Comparison of ENCODE assay signal across 7 mouse cellular contexts in genomic region chr13:32338513-32339365, GRCm38 (mm10). TPM values are rescaled to one million over a fixed set of nuclear protein-coding genes. Genes with fewer than 3 reads are reported as not detected.
A peak's percentile ranks its signal among the peaks of the same experiment; 100 is the strongest.
DNase-seq lines count a peak whose midpoint lies in the region; ATAC-seq and TF ChIP-seq lines count a peak whose summit lies in the region.

TSS of gene Gmds (minus strand) at chr13:32338740.

- no peaks in the 10 kb centered on the region for H3K27me3 ChIP-seq in intestine, postnatal 0 days (replicated peaks; ENCODE audit: control insufficient read depth, insufficient read depth, low read length)
- H3K27me3 ChIP-seq in midbrain, embryonic 12.5 days: no peaks in the 10 kb centered on the region
- H3K27me3 ChIP-seq in small intestine, adult 2 months (ENCODE audit: control insufficient read depth, insufficient read depth, low read length): no peaks in the 10 kb centered on the region

- no peaks in the 10 kb centered on the region for H3K4me1 ChIP-seq in intestine, postnatal 0 days (replicated peaks; ENCODE audit: control insufficient read depth, insufficient read depth, low read length)
- peaks cover 10% of the 10 kb centered on the region; the same call in 1 of the 2 replicates for H3K4me1 ChIP-seq in midbrain, embryonic 12.5 days
- peaks cover 2% of the 10 kb centered on the region; the same call in 1 of the 2 replicates for H3K4me1 ChIP-seq in small intestine, adult 2 months (ENCODE audit: control insufficient read depth, insufficient read depth, insufficient read length, low read length)

- peak within 1 kb of the TSS; percentile 55 for H3K4me3 ChIP-seq in intestine, postnatal 0 days (ENCODE audit: low read depth, low read length)
- peak within 1 kb of the TSS; percentile 76 for H3K4me3 ChIP-seq in midbrain, embryonic 12.5 days
- peak within 1 kb of the TSS; percentile 86 for H3K4me3 ChIP-seq in small intestine, adult 2 months (ENCODE audit: low read depth, low read length)

- intact Hi-C loops in left cerebral cortex, postnatal 4 days (cut with DNase I): loop anchor here (10.0 kb wide), 1 partner anchor 156 kb away; no protein-coding TSS in a partner anchor

- TF ChIP-seq CTCF in intestine, postnatal 0 days (IDR thresholded peaks at IDR 0.05; ENCODE audit: low read depth): no peak
- no peak for TF ChIP-seq CTCF in small intestine, adult 2 months (IDR thresholded peaks at IDR 0.05; ENCODE audit: extremely low read depth, insufficient read length, insufficient replicate concordance, low read depth, low read length)

- H3K27ac ChIP-seq in intestine, postnatal 0 days (ENCODE audit: low read depth, low read length): peak within 1 kb of the TSS; percentile 82
- H3K27ac ChIP-seq in midbrain, embryonic 12.5 days (replicated peaks): no peak within 1 kb of the TSS; the same call in 1 of the 2 replicates
- peak within 1 kb of the TSS; percentile 76 for H3K27ac ChIP-seq in small intestine, adult 2 months (ENCODE audit: insufficient read depth, low read depth, low read length)

- peak within 1 kb of the TSS; percentile 83 for H3K4me2 ChIP-seq in intestine, postnatal 0 days (replicated peaks; ENCODE audit: low read depth)
- peak within 1 kb of the TSS; percentile 93 for H3K4me2 ChIP-seq in midbrain, embryonic 12.5 days (replicated peaks)

- no peaks in the 10 kb centered on the region for H3K9me3 ChIP-seq in intestine, postnatal 0 days (ENCODE audit: control insufficient read depth)
- H3K9me3 ChIP-seq in midbrain, embryonic 12.5 days: 0 out of 2 replicates have a peak, but pooled peaks cover 3% of the 10 kb centered on the region

- TF ChIP-seq POLR2A in small intestine, adult 2 months (IDR thresholded peaks at IDR 0.05; ENCODE audit: low read depth, low read length): peak; percentile 73; the same call in 1 of the 2 replicates

- peak; percentile 96 for ATAC-seq in intestine, postnatal 0 days
- ATAC-seq in midbrain, embryonic 12.5 days (ENCODE audit: low FRiP score, low read depth): peak; percentile 99

- peak within 1 kb of the TSS; percentile 59 for H3K9ac ChIP-seq in intestine, postnatal 0 days (ENCODE audit: low read depth, low read length)
- peak within 1 kb of the TSS; percentile 83 for H3K9ac ChIP-seq in midbrain, embryonic 12.5 days (replicated peaks)

- WGBS in intestine, postnatal 0 days: 2% methylated on average over 50 of the region's 55 CpGs
- WGBS in midbrain, embryonic 12.5 days: 6% methylated on average over 28 of the region's 55 CpGs
- under 1% methylated on average over 54 of the region's 55 CpGs for WGBS in small intestine, adult 2 months

- DNase-seq in adrenal gland, adult 8-10 months: peak; percentile 92
- DNase-seq in embryo, embryonic 9.5 days (ENCODE audit: extremely low spot score): peak; percentile 95
- no peak for DNase-seq in gonadal fat pad, adult 2 months (ENCODE audit: low read depth)
- DNase-seq in left cerebral cortex, postnatal 4 days: peak; percentile 94

- peaks cover 1% of the 10 kb centered on the region; the same call in 1 of the 2 replicates for H3K36me3 ChIP-seq in intestine, postnatal 0 days (ENCODE audit: control insufficient read depth, insufficient read depth)
- H3K36me3 ChIP-seq in midbrain, embryonic 12.5 days: no peaks in the 10 kb centered on the region
- no peaks in the 10 kb centered on the region for H3K36me3 ChIP-seq in small intestine, adult 2 months (ENCODE audit: control insufficient read depth, insufficient read depth, low read length)

RNA-seq across cellular contexts. Expression of gene Gmds, which starts in this region (rescaled TPM):
- total RNA-seq in adrenal gland, adult 8-10 months (2022): 1 to 10 TPM; 7.1 to 8.6 (median 7.5) TPM
- polyA plus RNA-seq in gonadal fat pad, adult 2 months (2012; rRNA removed): 25.4 and 35.1 TPM in 2 replicates
- polyA plus RNA-seq in intestine, postnatal 0 days (2015; fragmentation: Nextera tagmentation; extraction: Ambion mirVana): 105 and 126 TPM in 2 replicates
- 10 to 100 TPM; 25.3 to 26.3 TPM for total RNA-seq in left cerebral cortex, postnatal 4 days (2021)
- 32.4 and 35.1 TPM in 2 replicates for polyA plus RNA-seq in midbrain, embryonic 12.5 days (2016; fragmentation: Nextera tagmentation; extraction: Ambion mirVana)
- polyA plus RNA-seq in small intestine, adult 2 months (2012; rRNA removed): 205 and 230 TPM in 2 replicates
